Mouse (Mus musculus) CH12F3 (cell line): Measurements from ENCODE around the gene Psg19.
"Not testable (repeated sequence)": the region's sequence is repeated elsewhere in the genome, so short reads cannot be mapped to it uniquely, and the experiment has no call there.

Experiments used
- in situ Hi-C: fragments of 300-500 bp; cut with MboI; formaldehyde crosslinking; loops from 2 replicates; pipeline ENCODE4 v1.14.3; 2020; ENCODE audit warnings: low sequenced_read_pairs

Psg19 gene

DNA sequence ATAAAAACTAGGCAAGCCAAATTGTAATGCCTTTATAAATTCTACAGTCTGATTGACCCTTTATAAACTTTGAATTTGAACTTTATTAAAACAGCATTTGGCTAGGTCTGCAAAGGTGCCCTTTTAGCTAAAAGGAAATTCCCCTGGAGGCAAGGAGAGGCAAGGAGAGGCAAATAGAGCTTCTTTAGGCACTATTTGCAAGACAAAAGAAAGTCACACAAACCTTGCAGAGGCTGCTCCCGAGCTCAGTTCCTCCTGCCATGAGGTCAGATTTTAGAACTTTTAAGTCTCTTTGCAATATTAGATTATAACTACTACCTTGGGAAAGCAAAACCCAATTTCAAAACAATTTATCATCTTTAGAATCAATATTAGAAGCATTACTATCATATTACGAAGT, 50.9 kb downstream of the Psg19 start:
- in situ Hi-C loops = not testable (repeated sequence)

DNA sequence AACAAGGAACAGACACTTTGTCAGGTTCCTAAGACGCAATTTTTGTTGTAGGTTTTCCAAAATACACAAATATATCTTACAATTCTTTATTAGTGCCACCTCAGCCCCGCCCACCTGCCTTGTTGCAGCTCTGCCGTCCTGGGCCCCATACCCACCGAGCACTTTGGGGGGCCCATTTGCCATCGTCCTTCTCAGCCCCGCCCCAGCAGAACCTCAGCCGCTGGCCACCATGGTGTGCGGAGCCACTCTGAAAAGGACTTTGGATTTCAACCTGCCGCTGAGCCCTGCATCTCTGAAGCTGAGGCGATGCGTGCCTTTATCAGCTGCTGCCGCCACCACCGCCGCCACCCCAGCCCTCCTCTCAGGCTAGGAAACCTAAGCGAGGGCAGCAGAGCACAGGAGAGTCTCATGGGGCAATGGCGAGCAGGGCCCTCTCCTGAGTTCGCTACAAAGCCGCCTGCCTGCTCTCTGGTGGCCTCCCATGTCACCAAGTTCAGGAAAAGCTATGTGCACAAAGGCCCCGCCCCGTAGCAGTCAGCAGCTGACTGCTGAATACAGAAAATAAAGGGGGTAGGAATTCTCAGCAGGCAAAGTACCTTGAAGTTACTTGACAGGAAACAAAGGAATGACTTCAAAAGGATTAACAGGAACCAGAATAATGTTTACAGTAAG, 52.0 kb downstream of the Psg19 start:
- in situ Hi-C loops = no loop called here
